Mouse (Mus musculus) common myeloid progenitor, adult 5-6 weeks (primary cell): Measurements from ENCODE around the gene Hsd17b13. TPM values are rescaled to one million over a fixed set of nuclear protein-coding genes. Genes with fewer than 3 reads are reported as not detected.
A peak's percentile ranks its signal among the peaks of the same experiment; 100 is the strongest.

Experiments used
- ATAC-seq: replicated peaks from 2 replicates; pipeline ENCODE4 v1.8.0; 2016; ENCODE audit warnings: low read depth, mild to moderate bottlenecking, moderate TSS enrichment, inconsistent platforms; ENCODE audit not compliant: poor library complexity, severe bottlenecking
- total RNA-seq: library from RNA; stranded (forward); fragments of 200-1000, 187-1606 nt; gene quantifications from 2 replicates; pipeline ENCODE4 v1.2.3, GENCODE M21; 2017

Gene Hsd17b13
- total RNA-seq, 1 experiment from 2014 or later: not detected

- peak; percentile 94 for ATAC-seq
Observed at GRCm38 (mm10) chr5:103927429-103928195, 49.6 kb downstream of the Hsd17b13 start.

- ATAC-seq: no peak
Observed at GRCm38 (mm10) chr5:103926398-103926797, 50.8 kb downstream of the Hsd17b13 start.

GRCm38 (mm10) chr5:103923755-103924154, 53.5 kb downstream of the Hsd17b13 start:
- no peak for ATAC-seq

- no peak for ATAC-seq
Observed at GRCm38 (mm10) chr5:103923101-103923500, 54.1 kb downstream of the Hsd17b13 start.

GRCm38 (mm10) chr5:103922436-103922835, 54.8 kb downstream of the Hsd17b13 start:
- ATAC-seq: no peak

- peak; percentile 72 for ATAC-seq
Observed at GRCm38 (mm10) chr5:103919497-103919896, 57.7 kb downstream of the Hsd17b13 start.

- ATAC-seq: no peak
Observed at GRCm38 (mm10) chr5:103918233-103918632, 59.0 kb downstream of the Hsd17b13 start.

- no peak for ATAC-seq
Observed at GRCm38 (mm10) chr5:103917357-103917895, 59.8 kb downstream of the Hsd17b13 start.

- no peak for ATAC-seq
Observed at GRCm38 (mm10) chr5:103916595-103917356, 60.4 kb downstream of the Hsd17b13 start.

- no peak for ATAC-seq
Observed at GRCm38 (mm10) chr5:103914335-103915226, 62.6 kb downstream of the Hsd17b13 start.

GRCm38 (mm10) chr5:103913150-103913549, 64.1 kb downstream of the Hsd17b13 start:
- ATAC-seq: no peak

GRCm38 (mm10) chr5:103911555-103911954, 65.7 kb downstream of the Hsd17b13 start:
- ATAC-seq: no peak

- ATAC-seq: peak; percentile 89
Observed at GRCm38 (mm10) chr5:103910748-103911409, 66.3 kb downstream of the Hsd17b13 start, which contains the start of gene Klhl8. Klhl8 (minus strand) TSS chr5:103911259.

- no peak for ATAC-seq
Observed at GRCm38 (mm10) chr5:103910156-103910555, 67.1 kb downstream of the Hsd17b13 start.

GRCm38 (mm10) chr5:103909466-103909865, 67.7 kb downstream of the Hsd17b13 start:
- no peak for ATAC-seq

- no peak for ATAC-seq
Observed at GRCm38 (mm10) chr5:103908851-103909250, 68.4 kb downstream of the Hsd17b13 start.

- no peak for ATAC-seq
Observed at GRCm38 (mm10) chr5:103907844-103908243, 69.4 kb downstream of the Hsd17b13 start.

- ATAC-seq: no peak
Observed at GRCm38 (mm10) chr5:103906173-103906572, 71.0 kb downstream of the Hsd17b13 start.
